Mouse (Mus musculus) bone marrow, adult 2 months (tissue): Measurements from ENCODE around the gene Serpinb6a.

Source experiments
- CTCF ChIP-seq: fragments of 200-500 bp; IDR thresholded peaks from 2 replicates; pipeline ENCODE4 v1.5.1; 2011; ENCODE audit warnings: low read length, control low read depth; ENCODE audit not compliant: control insufficient read depth, insufficient read depth
- POLR2A ChIP-seq: fragments of 200-500 bp; IDR thresholded peaks from 2 replicates; pipeline ENCODE4 v1.6.1; 2011; ENCODE audit warnings: low read depth, mild to moderate bottlenecking, control low read depth, low read length, borderline replicate concordance; ENCODE audit not compliant: control insufficient read depth

DNA sequence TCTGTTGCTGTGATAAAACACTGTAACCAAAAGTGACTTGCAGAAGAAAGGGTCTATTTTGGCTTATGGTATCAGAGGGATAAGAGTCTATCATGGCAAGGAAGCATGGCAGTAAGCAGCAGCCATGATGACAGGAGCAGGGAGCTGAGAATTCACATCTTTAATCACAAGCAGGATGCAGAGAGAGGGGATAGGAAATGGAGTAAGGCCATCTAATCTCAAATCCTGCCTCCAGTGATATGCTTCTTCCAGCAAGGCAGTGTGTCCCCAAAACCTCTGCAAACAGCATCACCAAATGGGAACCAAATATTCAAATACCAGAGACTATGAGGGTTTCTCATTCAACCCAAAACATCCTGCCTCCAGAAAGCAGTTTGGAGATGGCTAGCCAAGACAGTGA lies 36.0 kb downstream of the Serpinb6a start:
- no peak for TF ChIP-seq CTCF
- no peak for TF ChIP-seq POLR2A
